Mouse (Mus musculus) E14TG2a.4 (cell line): ENCODE measurements around the gene Rims3.

Experiments used
- CTCF ChIP-seq: conservative IDR thresholded peaks from 2 replicates; pipeline ENCODE4 v1.5.1; 2014; ENCODE audit warnings: low read length
- POU5F1 ChIP-seq: IDR thresholded peaks from 2 replicates; pipeline ENCODE4 v1.6.1; 2014; ENCODE audit warnings: low read length, borderline replicate concordance

DNA sequence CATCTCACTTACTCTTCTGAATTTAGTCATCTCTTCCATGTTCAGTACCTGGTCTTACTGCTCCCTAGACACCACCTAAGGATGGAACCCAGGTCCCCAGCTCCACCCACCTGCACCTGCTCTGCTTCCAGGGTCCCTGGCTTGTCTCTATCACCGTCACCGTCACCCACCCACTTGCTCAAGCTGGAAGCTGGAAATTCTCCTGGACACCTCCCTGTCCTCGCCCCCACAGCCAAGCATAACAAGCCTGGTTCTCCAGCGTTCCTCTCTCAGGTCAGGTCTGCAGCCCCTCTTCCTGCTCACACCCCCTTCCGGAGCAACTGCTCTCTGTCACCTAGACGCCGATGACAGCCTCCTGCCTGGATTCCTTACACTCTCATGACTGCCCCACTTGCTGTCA, 5.2 kb downstream of the Rims3 start:
- no peak for TF ChIP-seq CTCF
- no peak for TF ChIP-seq POU5F1
